Mouse (Mus musculus) kidney, embryonic 14.5 days (tissue): ENCODE measurements around the gene 2610042L04Rik. TPM values are rescaled to one million over a fixed set of nuclear protein-coding genes. Genes with fewer than 3 reads are reported as not detected.
"Not testable (repeated sequence)": the region's sequence is repeated elsewhere in the genome, so short reads cannot be mapped to it uniquely, and the experiment has no call there.

ENCODE experiments used
- ATAC-seq: fragments of 200-750 bp; cut with Nextera tagmentation; 2 replicates; pipeline ENCODE4 v1.8.0; 2017; ENCODE audit warnings: moderate number of reproducible peaks, mild to moderate bottlenecking, moderate TSS enrichment, moderate library complexity; ENCODE audit not compliant: low FRiP score, low TSS enrichment
- H3K27ac ChIP-seq: fragments of 300-500 bp; sonication (generic); 2 replicates; pipeline ENCODE4 v1.5.1; 2014; ENCODE audit warnings: low read depth, mild to moderate bottlenecking, low read length, moderate library complexity, mixed read lengths
- H3K27me3 ChIP-seq: fragments of 300-500 bp; sonication (generic); 2 replicates; pipeline ENCODE4 v1.6.1; 2014; ENCODE audit warnings: mild to moderate bottlenecking, low read length; ENCODE audit not compliant: control insufficient read depth, insufficient read depth
- H3K36me3 ChIP-seq: fragments of 300-500 bp; sonication (generic); 2 replicates; pipeline ENCODE4 v1.6.1; 2014; ENCODE audit warnings: low read length, mixed read lengths; ENCODE audit not compliant: control insufficient read depth, insufficient read depth
- H3K4me1 ChIP-seq: fragments of 300-500 bp; sonication (generic); 2 replicates; pipeline ENCODE4 v1.6.1; 2014; ENCODE audit warnings: low read length, mixed read lengths; ENCODE audit not compliant: control insufficient read depth, insufficient read depth
- H3K4me2 ChIP-seq: fragments of 300-500 bp; sonication (generic); replicated peaks from 2 replicates; pipeline ENCODE4 v1.6.1; 2014; ENCODE audit warnings: low read depth, mild to moderate bottlenecking, low read length
- H3K4me3 ChIP-seq: fragments of 300-500 bp; sonication (generic); 2 replicates; pipeline ENCODE4 v1.5.1; 2014; ENCODE audit warnings: mild to moderate bottlenecking, low read length
- H3K9ac ChIP-seq: fragments of 300-500 bp; sonication (generic); 2 replicates; pipeline ENCODE4 v1.6.1; 2014; ENCODE audit warnings: low read depth, mild to moderate bottlenecking, low read length, moderate library complexity
- H3K9me3 ChIP-seq: fragments of 300-500 bp; sonication (generic); 2 replicates; pipeline ENCODE4 v1.6.1; 2016; ENCODE audit warnings: low read length; ENCODE audit not compliant: control insufficient read depth
- WGBS: fragments of 180-500 bp; shearing (Covaris S2); extraction: QIAGEN DNeasy Blood & Tissue Kit; methylation state at CpG from one replicate; pipeline ENCODE4 v1.1.7; 2014; 5-methylcytosine and 5-hydroxymethylcytosine counted together
- polyA plus RNA-seq: library from polyadenylated mRNA; unstranded; fragments of >200 nt; fragmentation: Nextera tagmentation; extraction: Ambion mirVana; gene quantifications from 2 replicates; pipeline ENCODE4 v1.2.1, GENCODE M21; 2014

The 2610042L04Rik gene
- polyA plus RNA-seq, 1 experiment from 2014 or later, result not detected

- H3K4me3 ChIP-seq, H3K27ac ChIP-seq, H3K9me3 ChIP-seq, H3K4me1 ChIP-seq, H3K27me3 ChIP-seq, H3K9ac ChIP-seq, H3K36me3 ChIP-seq, ATAC-seq, H3K4me2 ChIP-seq: not testable (repeated sequence)
These were observed 64.1 kb downstream of the 2610042L04Rik start for GRCm38 (mm10) chr14:4398624-4399023.

GRCm38 (mm10) chr14:4400115-4400789 lies 65.7 kb downstream of the 2610042L04Rik start:
- not testable (repeated sequence) for H3K27ac ChIP-seq

GRCm38 (mm10) chr14:4401245-4401644 lies 66.7 kb downstream of the 2610042L04Rik start:
- not testable (repeated sequence) for H3K27ac ChIP-seq, H3K4me1 ChIP-seq, H3K9me3 ChIP-seq, H3K4me3 ChIP-seq, H3K9ac ChIP-seq, H3K36me3 ChIP-seq, H3K4me2 ChIP-seq, H3K27me3 ChIP-seq, ATAC-seq
- 78% methylated on average over 4 of the region's 5 CpGs for WGBS

More at GRCm38 (mm10) chr14:4400115-4400789, 65.7 kb downstream of the 2610042L04Rik start:
- ATAC-seq, H3K4me2 ChIP-seq, H3K36me3 ChIP-seq, H3K27me3 ChIP-seq, H3K9me3 ChIP-seq, H3K4me3 ChIP-seq, H3K9ac ChIP-seq, H3K4me1 ChIP-seq: not testable (repeated sequence)
- WGBS, result 93% methylated on average over 5 of the region's 5 CpGs

GRCm38 (mm10) chr14:4403840-4404239 lies 69.3 kb downstream of the 2610042L04Rik start:
- not testable (repeated sequence) for H3K4me1 ChIP-seq, ATAC-seq, H3K27me3 ChIP-seq

More at GRCm38 (mm10) chr14:4403840-4404239, 69.3 kb downstream of the 2610042L04Rik start:
- H3K9ac ChIP-seq, H3K9me3 ChIP-seq, H3K4me3 ChIP-seq, H3K4me2 ChIP-seq, H3K27ac ChIP-seq, H3K36me3 ChIP-seq: not testable (repeated sequence)

Other genes with a start within 250 kb of the 2610042L04Rik start
- gene Gm8108, start 224.2 kb upstream of the 2610042L04Rik start, polyA plus RNA-seq, result 1.0 TPM in 1 of 2 replicates, not detected in the other
- not detected in 2 replicates for gene Gm3127, start 169.7 kb upstream of the 2610042L04Rik start, polyA plus RNA-seq
- 0.57 TPM in 1 of 2 replicates, not detected in the other for gene Gm2974, start 152.2 kb upstream of the 2610042L04Rik start, polyA plus RNA-seq
- not detected in 2 replicates for gene Gm3138, start 85.1 kb upstream of the 2610042L04Rik start, polyA plus RNA-seq
- gene Gm3149, start 17.5 kb upstream of the 2610042L04Rik start, polyA plus RNA-seq, result not detected in 2 replicates
- gene Gm3159, start 62.8 kb downstream of the 2610042L04Rik start, polyA plus RNA-seq, result not detected in 2 replicates
- 0.64 TPM in 1 of 2 replicates, not detected in the other for gene Gm3164, start 80.7 kb downstream of the 2610042L04Rik start, polyA plus RNA-seq
- not detected in 2 replicates for gene Gm3173, start 96.2 kb downstream of the 2610042L04Rik start, polyA plus RNA-seq
- gene Gm3182, start 147.0 kb downstream of the 2610042L04Rik start, polyA plus RNA-seq, result not detected in 2 replicates
- gene Gm3047, start 220.6 kb downstream of the 2610042L04Rik start, polyA plus RNA-seq, result not detected in 2 replicates